Mouse (Mus musculus): ENCODE results near the gene Tac1.
"Not testable (repeated sequence)": the region's sequence is repeated elsewhere in the genome, so short reads cannot be mapped to it uniquely, and the experiment has no call there.

Tac1 gene

GRCm38 (mm10) chr6:7554829-7555391 is at the start of gene Tac1:
Gene Tac1, plus strand, starts transcription at chr6:7554879.
- DNase-seq (ENCODE audit: extremely low spot score, low read depth, low spot score), result no peak

GRCm38 (mm10) chr6:7543511-7543910 is 11.2 kb upstream of the Tac1 start:
- DNase-seq (ENCODE audit: extremely low spot score, low read depth, low spot score), result not testable (repeated sequence)

- no peak for DNase-seq (ENCODE audit: extremely low spot score, low read depth, low spot score)
Measured at GRCm38 (mm10) chr6:7555688-7556476, 1.2 kb downstream of the Tac1 start.

- peak; percentile 76 for DNase-seq (ENCODE audit: extremely low spot score, low read depth, low spot score)
Measured at GRCm38 (mm10) chr6:7558164-7558563, 3.5 kb downstream of the Tac1 start.

- no peak for DNase-seq (ENCODE audit: extremely low spot score, low read depth, low spot score)
Measured at GRCm38 (mm10) chr6:7562524-7562923, 7.8 kb downstream of the Tac1 start.

- no peak for DNase-seq (ENCODE audit: extremely low spot score, low read depth, low spot score)
Measured at GRCm38 (mm10) chr6:7564537-7564936, 9.9 kb downstream of the Tac1 start.

- no peak for DNase-seq (ENCODE audit: extremely low spot score, low read depth, low spot score)
Measured at GRCm38 (mm10) chr6:7571144-7571543, 16.5 kb downstream of the Tac1 start.

GRCm38 (mm10) chr6:7578031-7578430 is 23.4 kb downstream of the Tac1 start:
- DNase-seq (ENCODE audit: extremely low spot score, low read depth, low spot score), result no peak

- DNase-seq (ENCODE audit: extremely low spot score, low read depth, low spot score), result no peak
Measured at GRCm38 (mm10) chr6:7594445-7594844, 39.8 kb downstream of the Tac1 start.

GRCm38 (mm10) chr6:7598416-7598815 is 43.7 kb downstream of the Tac1 start:
- DNase-seq (ENCODE audit: extremely low spot score, low read depth, low spot score), result no peak

GRCm38 (mm10) chr6:7600228-7600627 is 45.5 kb downstream of the Tac1 start:
- peak; percentile 31 for DNase-seq (ENCODE audit: extremely low spot score, low read depth, low spot score)

GRCm38 (mm10) chr6:7601353-7602094 is 46.8 kb downstream of the Tac1 start:
- no peak for DNase-seq (ENCODE audit: extremely low spot score, low read depth, low spot score)

- DNase-seq (ENCODE audit: extremely low spot score, low read depth, low spot score), result not testable (repeated sequence)
Measured at GRCm38 (mm10) chr6:7613676-7614075, 59.0 kb downstream of the Tac1 start.
